Mouse (Mus musculus) lung, adult 2 months (tissue): ENCODE results near the gene Echdc2.

ENCODE experiments used
- CTCF ChIP-seq: fragments of 200-500 bp; IDR thresholded peaks from 2 replicates; pipeline ENCODE4 v1.5.1; 2011; ENCODE audit warnings: mild to moderate bottlenecking, low read length, control low read depth; ENCODE audit not compliant: insufficient read depth
- POLR2A ChIP-seq: fragments of 200-500 bp; IDR thresholded peaks from 2 replicates; pipeline ENCODE4 v1.6.1; 2011; ENCODE audit warnings: low read depth, mild to moderate bottlenecking, control low read depth, low read length, borderline replicate concordance; ENCODE audit errors: extremely low read depth

DNA sequence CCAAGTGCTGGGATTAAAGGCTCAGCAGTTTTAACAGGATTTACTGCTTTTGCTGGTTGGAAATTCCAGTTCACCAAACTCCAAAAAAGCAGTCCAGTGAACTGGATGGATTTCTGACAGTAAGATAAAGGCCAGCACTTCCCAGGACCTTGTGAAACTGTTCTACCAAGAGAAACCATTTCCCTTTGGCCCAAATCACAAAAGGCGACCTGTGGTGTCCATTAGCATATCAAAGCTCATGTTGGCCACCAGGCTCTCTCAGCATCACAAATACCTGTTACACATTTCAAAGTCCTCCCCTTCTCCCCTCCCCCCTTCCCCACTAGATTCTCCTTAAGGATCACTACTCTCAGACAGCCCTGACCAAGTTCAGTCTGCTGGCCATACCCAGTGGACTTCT, 17.0 kb downstream of the Echdc2 start:
- TF ChIP-seq CTCF (no peak), POLR2A (no peak)
